Mouse (Mus musculus) midbrain, embryonic 13.5 days (tissue): ENCODE measurements around the gene Fat3. TPM values are rescaled to one million over a fixed set of nuclear protein-coding genes. Genes with fewer than 3 reads are reported as not detected.

Experiments used
- ATAC-seq: fragments of 200-750 bp; cut with Nextera tagmentation; 2 replicates; pipeline ENCODE4 v1.8.0; 2017; ENCODE audit warnings: mild to moderate bottlenecking, moderate TSS enrichment, moderate library complexity
- H3K27ac ChIP-seq: fragments of 300-500 bp; sonication (generic); 2 replicates; pipeline ENCODE4 v1.5.1; 2015; ENCODE audit warnings: inconsistent platforms, mild to moderate bottlenecking, moderate library complexity
- H3K27me3 ChIP-seq: fragments of 300-500 bp; sonication (generic); 2 replicates; pipeline ENCODE4 v1.6.1; 2015; ENCODE audit warnings: mild to moderate bottlenecking, inconsistent platforms
- H3K36me3 ChIP-seq: fragments of 300-500 bp; sonication (generic); 2 replicates; pipeline ENCODE4 v1.6.1; 2015; ENCODE audit warnings: mild to moderate bottlenecking, inconsistent platforms
- H3K4me1 ChIP-seq: fragments of 300-500 bp; sonication (generic); replicated peaks from 2 replicates; pipeline ENCODE4 v1.6.1; 2015; ENCODE audit warnings: inconsistent platforms
- H3K4me2 ChIP-seq: fragments of 300-500 bp; sonication (generic); replicated peaks from 2 replicates; pipeline ENCODE4 v1.6.1; 2015; ENCODE audit warnings: moderate library complexity, mild to moderate bottlenecking, inconsistent platforms
- H3K4me3 ChIP-seq: fragments of 300-500 bp; sonication (generic); replicated peaks from 2 replicates; pipeline ENCODE4 v1.5.1; 2015; ENCODE audit warnings: mild to moderate bottlenecking, inconsistent platforms
- H3K9ac ChIP-seq: fragments of 300-500 bp; sonication (generic); replicated peaks from 2 replicates; pipeline ENCODE4 v1.6.1; 2015; ENCODE audit warnings: mild to moderate bottlenecking, inconsistent platforms
- H3K9me3 ChIP-seq: fragments of 300-500 bp; sonication (generic); 2 replicates; pipeline ENCODE4 v1.6.1; 2016; ENCODE audit warnings: mild to moderate bottlenecking, inconsistent platforms
- WGBS: fragments of 180-500 bp; shearing (Covaris S2); methylation state at CpG from one replicate; pipeline ENCODE4 v1.1.7; 2015; 5-methylcytosine and 5-hydroxymethylcytosine counted together
- polyA plus RNA-seq: library from polyadenylated mRNA; unstranded; fragments of >200 nt; fragmentation: Nextera tagmentation; extraction: Ambion mirVana; gene quantifications from 2 replicates; pipeline ENCODE4 v1.2.1, GENCODE M21; 2015

Gene Fat3
- polyA plus RNA-seq, 1 experiment from 2014 or later: 15.4 TPM

- Histone ChIP-seq H3K27me3 (no peaks in the 10 kb centered on the region), H3K4me3 (no peak overlapping the region), H3K36me3 (no peaks in the 10 kb centered on the region), H3K4me2 (no peak overlapping the region), H3K27ac (no peak overlapping the region), H3K9ac (no peak overlapping the region), H3K9me3 (no peaks in the 10 kb centered on the region), H3K4me1 (no peaks in the 10 kb centered on the region)
- no peak for ATAC-seq
These were observed 230.3 kb downstream of the Fat3 start for GRCm38 (mm10) chr9:16270768-16271114.

GRCm38 (mm10) chr9:16270056-16270767 is 230.9 kb downstream of the Fat3 start:
- Histone ChIP-seq H3K4me3 (no peak overlapping the region), H3K36me3 (no peaks in the 10 kb centered on the region), H3K4me2 (no peak overlapping the region), H3K9me3 (no peaks in the 10 kb centered on the region), H3K4me1 (no peaks in the 10 kb centered on the region), H3K9ac (no peak overlapping the region), H3K27ac (no peak overlapping the region), H3K27me3 (no peaks in the 10 kb centered on the region)
- WGBS: 83% methylated on average over 4 of the region's 4 CpGs
- ATAC-seq: no peak

- H3K4me2 ChIP-seq: no peak overlapping the region
- ATAC-seq: 0 out of 2 replicates have a peak, but pooled peaks have one; percentile 48
- 74% methylated on average over 4 of the region's 4 CpGs for WGBS
- H3K36me3 ChIP-seq: no peaks in the 10 kb centered on the region
- no peaks in the 10 kb centered on the region for H3K27me3 ChIP-seq
- no peak overlapping the region for H3K9ac ChIP-seq
- no peak overlapping the region for H3K27ac ChIP-seq
- no peaks in the 10 kb centered on the region for H3K4me1 ChIP-seq
- no peaks in the 10 kb centered on the region for H3K9me3 ChIP-seq
- no peak overlapping the region for H3K4me3 ChIP-seq
These were observed 235.6 kb downstream of the Fat3 start for GRCm38 (mm10) chr9:16265519-16265918.

- Histone ChIP-seq H3K4me3 (no peak overlapping the region), H3K4me2 (no peak overlapping the region), H3K4me1 (peaks cover 28% of the 10 kb centered on the region), H3K36me3 (no peaks in the 10 kb centered on the region), H3K27me3 (no peaks in the 10 kb centered on the region), H3K9ac (no peak overlapping the region), H3K27ac (peak overlapping the region; percentile 65), H3K9me3 (no peaks in the 10 kb centered on the region)
- peak; percentile 77 for ATAC-seq
- 32% methylated on average over 3 of the region's 3 CpGs for WGBS
These were observed 243.7 kb downstream of the Fat3 start for GRCm38 (mm10) chr9:16257241-16257840.

- Histone ChIP-seq H3K27ac (peak overlapping the region; percentile 65), H3K4me2 (no peak overlapping the region)
These were observed 244.4 kb downstream of the Fat3 start for GRCm38 (mm10) chr9:16256577-16257207.

GRCm38 (mm10) chr9:16246741-16247140 is 254.3 kb downstream of the Fat3 start:
- Histone ChIP-seq H3K27me3 (no peaks in the 10 kb centered on the region), H3K4me3 (no peak overlapping the region), H3K4me2 (no peak overlapping the region), H3K4me1 (no peaks in the 10 kb centered on the region), H3K27ac (0 out of 2 replicates have a peak overlapping the region, but pooled peaks have one; percentile 5), H3K36me3 (no peaks in the 10 kb centered on the region), H3K9ac (no peak overlapping the region), H3K9me3 (no peaks in the 10 kb centered on the region)
- 75% methylated on average over 4 of the region's 4 CpGs for WGBS
- no peak for ATAC-seq

More at GRCm38 (mm10) chr9:16256577-16257207, 244.4 kb downstream of the Fat3 start:
- ATAC-seq: peak; percentile 43
- Histone ChIP-seq H3K4me3 (no peak overlapping the region), H3K27me3 (no peaks in the 10 kb centered on the region), H3K9ac (no peak overlapping the region), H3K9me3 (no peaks in the 10 kb centered on the region), H3K4me1 (peaks cover 28% of the 10 kb centered on the region), H3K36me3 (no peaks in the 10 kb centered on the region)
- 57% methylated on average over 2 of the region's 2 CpGs for WGBS

- Histone ChIP-seq H3K4me1 (peaks cover 37% of the 10 kb centered on the region), H3K4me2 (no peak overlapping the region), H3K27ac (0 out of 2 replicates have a peak overlapping the region, but pooled peaks have one; percentile 7), H3K27me3 (no peaks in the 10 kb centered on the region), H3K9ac (no peak overlapping the region), H3K4me3 (no peak overlapping the region), H3K9me3 (no peaks in the 10 kb centered on the region), H3K36me3 (no peaks in the 10 kb centered on the region)
- whole genome bisulfite sequencing: 15% methylated on average over 4 of the region's 4 CpGs
- peak; percentile 54 for ATAC-seq
These were observed 269.5 kb downstream of the Fat3 start for GRCm38 (mm10) chr9:16231575-16231974.

- Histone ChIP-seq H3K4me1 (peaks cover 47% of the 10 kb centered on the region), H3K27me3 (no peaks in the 10 kb centered on the region), H3K9me3 (no peaks in the 10 kb centered on the region), H3K36me3 (no peaks in the 10 kb centered on the region), H3K4me3 (no peak overlapping the region), H3K9ac (no peak overlapping the region), H3K27ac (no peak overlapping the region), H3K4me2 (no peak overlapping the region)
- no peak for ATAC-seq
- 67% methylated on average over 5 of the region's 5 CpGs for WGBS
These were observed 272.2 kb downstream of the Fat3 start for GRCm38 (mm10) chr9:16228919-16229318.

GRCm38 (mm10) chr9:16227398-16227797 is 273.7 kb downstream of the Fat3 start:
- Histone ChIP-seq H3K27me3 (no peaks in the 10 kb centered on the region), H3K36me3 (no peaks in the 10 kb centered on the region), H3K4me2 (no peak overlapping the region), H3K4me3 (no peak overlapping the region), H3K27ac (no peak overlapping the region), H3K9ac (no peak overlapping the region), H3K9me3 (no peaks in the 10 kb centered on the region), H3K4me1 (peaks cover 45% of the 10 kb centered on the region)
- ATAC-seq: no peak
- WGBS: 67% methylated on average over 2 of the region's 2 CpGs

- peak; percentile 73; the same call in 1 of the 2 replicates for ATAC-seq
- Histone ChIP-seq H3K9me3 (no peaks in the 10 kb centered on the region), H3K4me1 (peaks cover 47% of the 10 kb centered on the region), H3K4me2 (no peak overlapping the region), H3K27ac (0 out of 2 replicates have a peak overlapping the region, but pooled peaks have one; percentile 25), H3K9ac (no peak overlapping the region), H3K27me3 (no peaks in the 10 kb centered on the region), H3K36me3 (no peaks in the 10 kb centered on the region), H3K4me3 (no peak overlapping the region)
These were observed 274.5 kb downstream of the Fat3 start for GRCm38 (mm10) chr9:16226545-16226944.

GRCm38 (mm10) chr9:16221885-16222284 is 279.2 kb downstream of the Fat3 start:
- ATAC-seq: no peak
- no peaks in the 10 kb centered on the region for H3K36me3 ChIP-seq

GRCm38 (mm10) chr9:16216235-16216634 is 284.9 kb downstream of the Fat3 start:
- Histone ChIP-seq H3K27ac (no peak overlapping the region), H3K36me3 (no peaks in the 10 kb centered on the region), H3K4me3 (no peak overlapping the region), H3K9ac (no peak overlapping the region), H3K4me1 (peaks cover 36% of the 10 kb centered on the region), H3K4me2 (no peak overlapping the region), H3K9me3 (no peaks in the 10 kb centered on the region), H3K27me3 (no peaks in the 10 kb centered on the region)
- 66% methylated on average over 6 of the region's 6 CpGs for WGBS
- ATAC-seq: no peak

More at GRCm38 (mm10) chr9:16221885-16222284, 279.2 kb downstream of the Fat3 start:
- H3K4me3 ChIP-seq: no peak overlapping the region
- H3K4me2 ChIP-seq: no peak overlapping the region
- H3K9me3 ChIP-seq: no peaks in the 10 kb centered on the region
- WGBS: 44% methylated on average over 5 of the region's 5 CpGs
- H3K9ac ChIP-seq: no peak overlapping the region
- H3K27ac ChIP-seq: no peak overlapping the region
- H3K4me1 ChIP-seq: peaks cover 25% of the 10 kb centered on the region
- no peaks in the 10 kb centered on the region for H3K27me3 ChIP-seq
